Mouse (Mus musculus): ENCODE data around the gene Olfr1222. TPM values are rescaled to one million over a fixed set of nuclear protein-coding genes. Genes with fewer than 3 reads are reported as not detected.
"Not testable (repeated sequence)": the region's sequence is repeated elsewhere in the genome, so short reads cannot be mapped to it uniquely, and the experiment has no call there.

The Olfr1222 gene
- polyA plus RNA-seq (2015; fragmentation: Nextera tagmentation; extraction: Ambion mirVana): not detected in 2 replicates

DNA sequence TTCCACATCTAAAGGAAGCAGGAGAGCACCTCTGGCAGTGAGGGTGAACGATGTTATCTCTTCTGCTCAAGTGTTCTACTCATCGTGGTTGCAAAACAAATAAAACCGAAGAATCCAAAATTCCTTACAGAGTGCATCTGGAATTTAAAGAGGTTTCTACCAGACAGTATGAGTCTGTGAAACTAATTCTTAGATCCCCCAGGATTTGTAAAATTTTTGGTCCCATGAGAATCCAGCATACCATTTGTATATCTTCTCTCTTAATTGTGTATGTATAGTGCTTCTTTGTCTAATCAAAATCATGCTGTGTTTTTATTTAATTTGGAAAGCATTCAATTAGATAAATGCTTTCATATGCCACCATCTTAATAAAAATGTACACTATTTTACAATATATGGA, at the start of gene Olfr1222:
Gene Olfr1222, minus strand, starts transcription at position 101 of the 400 bp plus-strand sequence.
- ATAC-seq (ENCODE audit: insufficient read depth, low FRiP score): no peak
- WGBS: 61% methylated on average over 3 of the region's 3 CpGs
- no peaks in the 10 kb centered on the region for H3K36me3 ChIP-seq (ENCODE audit: control insufficient read depth, insufficient read depth, low read length)
- no peak within 1 kb of the TSS for H3K4me2 ChIP-seq (ENCODE audit: low read depth, low read length)
- H3K4me3 ChIP-seq (replicated peaks; ENCODE audit: low read length): no peak within 1 kb of the TSS
- no peaks in the 10 kb centered on the region for H3K27me3 ChIP-seq (ENCODE audit: control insufficient read depth, insufficient read depth, low read length)
- no peaks in the 10 kb centered on the region for H3K9me3 ChIP-seq (replicated peaks; ENCODE audit: control insufficient read depth, low read length)
- H3K27ac ChIP-seq (ENCODE audit: low read length): no peak within 1 kb of the TSS
- no peaks in the 10 kb centered on the region for H3K4me1 ChIP-seq (ENCODE audit: control insufficient read depth, insufficient read depth, low read length)
- no peak within 1 kb of the TSS for H3K9ac ChIP-seq (ENCODE audit: low read length)

DNA sequence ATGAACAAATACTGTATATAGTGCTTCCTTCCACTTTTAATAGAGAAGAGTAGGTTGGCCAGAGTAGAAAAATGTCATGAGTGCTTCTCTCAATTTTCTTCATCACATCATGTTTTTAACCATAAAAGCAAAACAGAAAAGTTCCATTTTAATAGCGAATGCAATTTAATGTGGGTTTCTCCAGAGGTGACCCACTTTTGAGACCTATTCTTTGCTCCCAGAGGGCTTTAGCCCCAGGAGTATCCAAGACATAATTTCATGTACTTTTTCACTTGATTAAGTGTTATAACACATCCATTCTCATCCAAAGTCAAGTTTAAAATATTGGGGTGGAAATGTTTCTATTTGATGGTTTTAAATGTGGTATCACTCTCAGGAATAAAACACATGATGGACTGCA, 41.7 kb upstream of the Olfr1222 start, which contains the start of gene Olfr1225:
Gene Olfr1225, minus strand, starts transcription at position 101 of the 400 bp plus-strand sequence.
- ATAC-seq (ENCODE audit: insufficient read depth, low FRiP score): no peak
- no peaks in the 10 kb centered on the region for H3K27me3 ChIP-seq (ENCODE audit: control insufficient read depth, insufficient read depth, low read length)
- H3K36me3 ChIP-seq (ENCODE audit: control insufficient read depth, insufficient read depth, low read length): no peaks in the 10 kb centered on the region
- no peak within 1 kb of the TSS for H3K4me3 ChIP-seq (replicated peaks; ENCODE audit: low read length)
- H3K4me2 ChIP-seq (ENCODE audit: low read depth, low read length): no peak within 1 kb of the TSS
- 83% methylated on average over 1 of the region's 1 CpGs for WGBS
- H3K9me3 ChIP-seq (replicated peaks; ENCODE audit: control insufficient read depth, low read length): no peaks in the 10 kb centered on the region
- H3K9ac ChIP-seq (ENCODE audit: low read length): no peak within 1 kb of the TSS
- no peak within 1 kb of the TSS for H3K27ac ChIP-seq (ENCODE audit: low read length)
- no peaks in the 10 kb centered on the region for H3K4me1 ChIP-seq (ENCODE audit: control insufficient read depth, insufficient read depth, low read length)

DNA sequence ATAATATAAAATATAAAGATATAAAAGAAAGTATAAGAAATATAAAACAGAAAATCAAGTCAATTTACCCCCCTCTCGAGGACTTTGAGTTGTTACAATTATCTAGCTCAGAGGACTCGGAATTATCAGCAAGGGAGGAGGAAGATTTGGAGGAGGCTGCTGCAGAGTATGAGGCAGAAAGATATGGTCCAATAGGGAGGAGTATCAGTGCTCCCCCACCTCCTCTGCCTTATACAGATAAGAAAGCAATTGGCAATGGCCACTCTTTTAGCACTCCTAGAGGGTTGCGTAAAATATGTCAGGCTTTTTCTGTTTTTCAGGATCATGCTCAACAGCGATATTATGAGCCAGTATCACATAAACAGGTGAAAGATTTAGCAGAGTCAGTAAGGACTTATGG, 31.9 kb upstream of the Olfr1222 start:
- not testable (repeated sequence) for H3K4me2 ChIP-seq (ENCODE audit: low read depth, low read length); H3K4me1 ChIP-seq (ENCODE audit: control insufficient read depth, insufficient read depth, low read length); ATAC-seq (ENCODE audit: insufficient read depth, low FRiP score); H3K27me3 ChIP-seq (ENCODE audit: control insufficient read depth, insufficient read depth, low read length); H3K27ac ChIP-seq (ENCODE audit: low read length); H3K36me3 ChIP-seq (ENCODE audit: control insufficient read depth, insufficient read depth, low read length); H3K9ac ChIP-seq (ENCODE audit: low read length); H3K4me3 ChIP-seq (replicated peaks; ENCODE audit: low read length); H3K9me3 ChIP-seq (replicated peaks; ENCODE audit: control insufficient read depth, low read length)
- WGBS: 90% methylated on average over 4 of the region's 4 CpGs

DNA sequence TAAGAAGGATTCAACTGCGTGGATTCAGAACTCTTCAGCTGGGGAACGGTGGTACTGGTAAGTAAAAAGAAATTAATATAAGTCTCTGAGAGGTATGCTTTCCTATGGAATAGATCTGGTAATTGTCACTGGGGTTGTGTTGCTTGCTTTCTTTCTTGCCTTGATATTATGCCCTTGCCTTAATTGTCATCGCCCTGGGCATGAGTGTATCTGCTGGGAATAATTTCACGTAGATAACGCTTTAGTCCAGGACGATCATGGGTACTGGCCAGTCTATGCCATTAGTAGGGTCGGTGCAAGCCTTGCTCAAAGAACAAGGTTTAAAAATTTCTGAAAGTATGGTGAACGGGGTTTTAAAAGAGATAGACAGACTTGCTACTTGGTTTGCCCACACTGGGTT, 31.1 kb upstream of the Olfr1222 start, which contains the start of gene Olfr1224-ps1:
Gene Olfr1224-ps1, minus strand, starts transcription at position 101 of the 400 bp plus-strand sequence.
- 89% methylated on average over 8 of the region's 8 CpGs for WGBS
- H3K4me2 ChIP-seq (ENCODE audit: low read depth, low read length); H3K9me3 ChIP-seq (replicated peaks; ENCODE audit: control insufficient read depth, low read length); H3K4me3 ChIP-seq (replicated peaks; ENCODE audit: low read length); ATAC-seq (ENCODE audit: insufficient read depth, low FRiP score); H3K27ac ChIP-seq (ENCODE audit: low read length); H3K9ac ChIP-seq (ENCODE audit: low read length); H3K36me3 ChIP-seq (ENCODE audit: control insufficient read depth, insufficient read depth, low read length); H3K27me3 ChIP-seq (ENCODE audit: control insufficient read depth, insufficient read depth, low read length); H3K4me1 ChIP-seq (ENCODE audit: control insufficient read depth, insufficient read depth, low read length): not testable (repeated sequence)

DNA sequence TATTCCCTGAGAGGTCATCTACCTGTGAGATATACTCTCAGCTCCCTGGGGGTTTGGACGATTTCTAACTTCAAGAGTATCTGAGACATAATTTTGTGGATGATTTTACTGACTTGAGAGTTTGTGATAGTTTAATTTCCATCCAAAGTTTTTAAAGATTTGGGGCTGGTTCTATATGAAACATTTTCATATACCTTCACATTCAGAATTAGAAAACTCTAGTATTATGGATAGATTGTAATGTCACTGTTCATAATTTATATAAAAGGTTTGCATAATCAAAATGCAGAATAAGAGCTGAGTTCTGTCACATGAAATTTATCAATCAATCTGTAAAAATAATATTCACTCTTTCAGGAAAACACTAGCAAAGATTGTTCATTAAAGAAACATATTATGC, 18.6 kb upstream of the Olfr1222 start, which contains the start of gene Olfr1223:
Gene Olfr1223, minus strand, starts transcription at position 101 of the 400 bp plus-strand sequence.
- 69% methylated on average over 1 of the region's 1 CpGs for WGBS
- no peak for ATAC-seq (ENCODE audit: insufficient read depth, low FRiP score)
- H3K4me3 ChIP-seq (replicated peaks; ENCODE audit: low read length): no peak within 1 kb of the TSS
- no peak within 1 kb of the TSS for H3K4me2 ChIP-seq (ENCODE audit: low read depth, low read length)
- H3K9ac ChIP-seq (ENCODE audit: low read length): no peak within 1 kb of the TSS
- H3K4me1 ChIP-seq (ENCODE audit: control insufficient read depth, insufficient read depth, low read length): no peaks in the 10 kb centered on the region
- H3K36me3 ChIP-seq (ENCODE audit: control insufficient read depth, insufficient read depth, low read length): no peaks in the 10 kb centered on the region
- H3K9me3 ChIP-seq (replicated peaks; ENCODE audit: control insufficient read depth, low read length): no peaks in the 10 kb centered on the region
- no peak within 1 kb of the TSS for H3K27ac ChIP-seq (ENCODE audit: low read length)
- no peaks in the 10 kb centered on the region for H3K27me3 ChIP-seq (ENCODE audit: control insufficient read depth, insufficient read depth, low read length)

DNA sequence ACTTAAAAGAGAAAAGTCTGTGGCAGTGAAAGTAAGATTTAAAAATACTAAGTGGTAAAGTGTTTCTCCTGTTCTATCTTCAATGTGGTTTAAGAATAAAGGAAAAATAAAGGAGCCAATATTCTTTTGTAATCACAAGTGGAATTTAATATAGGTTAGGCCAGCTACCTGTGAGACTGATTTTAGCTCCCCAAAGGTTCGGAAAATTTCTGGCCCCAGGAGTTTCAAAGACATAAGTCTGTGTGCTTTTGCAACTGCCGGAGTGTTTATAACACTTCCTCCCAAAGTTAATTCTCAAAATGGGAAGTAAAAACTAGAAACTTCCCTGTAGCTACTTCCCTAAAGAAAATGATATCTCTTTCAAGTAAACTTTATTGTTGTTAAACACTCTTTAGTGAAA, 15.7 kb downstream of the Olfr1222 start, which contains the start of gene Olfr1221:
Gene Olfr1221, minus strand, starts transcription at position 101 of the 400 bp plus-strand sequence.
- no peak for ATAC-seq (ENCODE audit: insufficient read depth, low FRiP score)
- H3K4me1 ChIP-seq (ENCODE audit: control insufficient read depth, insufficient read depth, low read length): no peaks in the 10 kb centered on the region
- H3K4me2 ChIP-seq (ENCODE audit: low read depth, low read length): no peak within 1 kb of the TSS
- 72% methylated on average over 2 of the region's 2 CpGs for WGBS
- H3K4me3 ChIP-seq (replicated peaks; ENCODE audit: low read length): no peak within 1 kb of the TSS
- no peak within 1 kb of the TSS for H3K27ac ChIP-seq (ENCODE audit: low read length)
- no peaks in the 10 kb centered on the region for H3K27me3 ChIP-seq (ENCODE audit: control insufficient read depth, insufficient read depth, low read length)
- H3K9ac ChIP-seq (ENCODE audit: low read length): no peak within 1 kb of the TSS
- H3K36me3 ChIP-seq (ENCODE audit: control insufficient read depth, insufficient read depth, low read length): no peaks in the 10 kb centered on the region
- no peaks in the 10 kb centered on the region for H3K9me3 ChIP-seq (replicated peaks; ENCODE audit: control insufficient read depth, low read length)

DNA sequence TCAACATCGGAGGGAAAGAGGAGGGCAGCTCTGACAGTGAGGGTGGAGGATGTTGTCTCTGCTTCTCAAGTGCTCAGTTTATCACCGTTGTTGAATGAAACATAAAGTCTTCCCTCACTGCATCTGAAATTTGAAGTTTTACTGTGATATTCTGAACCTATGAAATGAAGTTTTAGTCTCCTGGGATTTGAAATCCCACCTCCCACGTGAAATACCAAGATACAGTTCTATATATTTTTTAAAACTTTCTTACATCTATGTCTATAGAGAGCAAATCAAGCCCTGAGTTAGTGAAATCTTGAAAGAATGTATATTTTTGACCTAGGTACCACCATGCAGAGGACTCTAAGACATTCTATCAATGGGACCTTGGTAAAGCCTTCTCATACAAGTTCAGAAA, 26.1 kb downstream of the Olfr1222 start, which contains the start of gene Olfr1220:
Gene Olfr1220, minus strand, starts transcription at position 101 of the 400 bp plus-strand sequence.
- Histone ChIP-seq H3K4me2 (ENCODE audit: low read depth, low read length) (no peak within 1 kb of the TSS), H3K9ac (ENCODE audit: low read length) (no peak within 1 kb of the TSS), H3K27ac (ENCODE audit: low read length) (no peak within 1 kb of the TSS), H3K4me3 (replicated peaks; ENCODE audit: low read length) (no peak within 1 kb of the TSS), H3K27me3 (ENCODE audit: control insufficient read depth, insufficient read depth, low read length) (no peaks in the 10 kb centered on the region), H3K36me3 (ENCODE audit: control insufficient read depth, insufficient read depth, low read length) (no peaks in the 10 kb centered on the region), H3K9me3 (replicated peaks; ENCODE audit: control insufficient read depth, low read length) (no peaks in the 10 kb centered on the region), H3K4me1 (ENCODE audit: control insufficient read depth, insufficient read depth, low read length) (no peaks in the 10 kb centered on the region)
- 69% methylated on average over 3 of the region's 3 CpGs for WGBS
- no peak for ATAC-seq (ENCODE audit: insufficient read depth, low FRiP score)

DNA sequence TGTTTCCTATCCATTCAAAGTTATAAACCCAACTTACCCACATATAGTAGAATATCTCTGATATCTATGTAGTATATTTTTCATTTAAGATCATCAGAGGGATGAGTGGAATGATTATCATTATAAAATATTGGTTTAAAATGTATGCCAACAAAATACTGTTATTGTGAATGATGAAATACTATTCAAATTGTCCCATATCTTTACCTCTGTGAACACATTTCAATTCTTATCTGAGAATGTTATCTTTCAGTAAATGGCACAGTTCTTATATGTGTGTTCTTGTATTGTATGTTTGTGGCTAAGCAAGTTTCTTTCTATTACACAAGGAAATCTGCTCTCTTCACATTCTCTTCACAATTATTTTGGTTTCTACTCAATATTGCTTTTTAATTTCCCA, 27.2 kb downstream of the Olfr1222 start:
- ATAC-seq (ENCODE audit: insufficient read depth, low FRiP score): no peak
- no peaks in the 10 kb centered on the region for H3K4me1 ChIP-seq (ENCODE audit: control insufficient read depth, insufficient read depth, low read length)
- H3K9me3 ChIP-seq (replicated peaks; ENCODE audit: control insufficient read depth, low read length): no peaks in the 10 kb centered on the region
- H3K36me3 ChIP-seq (ENCODE audit: control insufficient read depth, insufficient read depth, low read length): no peaks in the 10 kb centered on the region
- no peak overlapping the region for H3K27ac ChIP-seq (ENCODE audit: low read length)
- H3K4me2 ChIP-seq (ENCODE audit: low read depth, low read length): no peak overlapping the region
- no peak overlapping the region for H3K4me3 ChIP-seq (replicated peaks; ENCODE audit: low read length)
- H3K9ac ChIP-seq (ENCODE audit: low read length): no peak overlapping the region
- no peaks in the 10 kb centered on the region for H3K27me3 ChIP-seq (ENCODE audit: control insufficient read depth, insufficient read depth, low read length)

DNA sequence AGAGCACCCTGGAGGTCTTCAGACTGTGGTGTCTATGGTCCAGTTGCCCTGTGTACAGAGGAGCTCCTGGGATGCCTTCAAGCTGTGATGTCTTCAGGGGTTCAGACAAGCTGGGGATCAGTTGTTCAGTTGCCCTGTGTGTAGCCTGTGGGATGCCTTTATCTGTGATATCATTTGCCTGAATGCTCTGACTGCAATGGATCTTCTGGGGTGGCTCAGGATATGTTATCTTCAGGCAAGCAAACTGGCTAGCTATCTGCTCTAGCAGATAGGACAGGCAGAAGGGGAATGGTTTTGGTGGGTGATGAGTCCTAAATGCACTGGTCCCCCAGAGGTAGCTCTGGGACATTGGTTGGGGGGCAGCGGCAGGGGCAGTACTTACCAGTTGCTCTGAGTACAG, 39.0 kb downstream of the Olfr1222 start:
- no peaks in the 10 kb centered on the region for H3K9me3 ChIP-seq (replicated peaks; ENCODE audit: control insufficient read depth, low read length)
- no peak overlapping the region for H3K4me3 ChIP-seq (replicated peaks; ENCODE audit: low read length)
- 100% methylated on average over 1 of the region's 1 CpGs for WGBS
- no peak overlapping the region for H3K4me2 ChIP-seq (ENCODE audit: low read depth, low read length)
- ATAC-seq (ENCODE audit: insufficient read depth, low FRiP score): no peak
- H3K27me3 ChIP-seq (ENCODE audit: control insufficient read depth, insufficient read depth, low read length): no peaks in the 10 kb centered on the region
- H3K9ac ChIP-seq (ENCODE audit: low read length): no peak overlapping the region
- no peaks in the 10 kb centered on the region for H3K4me1 ChIP-seq (ENCODE audit: control insufficient read depth, insufficient read depth, low read length)
- no peak overlapping the region for H3K27ac ChIP-seq (ENCODE audit: low read length)
- no peaks in the 10 kb centered on the region for H3K36me3 ChIP-seq (ENCODE audit: control insufficient read depth, insufficient read depth, low read length)
